Mouse (Mus musculus): Measurements from ENCODE around the gene Ppp4c.
A peak's percentile ranks its signal among the peaks of the same experiment; 100 is the strongest.

Ppp4c gene

DNA sequence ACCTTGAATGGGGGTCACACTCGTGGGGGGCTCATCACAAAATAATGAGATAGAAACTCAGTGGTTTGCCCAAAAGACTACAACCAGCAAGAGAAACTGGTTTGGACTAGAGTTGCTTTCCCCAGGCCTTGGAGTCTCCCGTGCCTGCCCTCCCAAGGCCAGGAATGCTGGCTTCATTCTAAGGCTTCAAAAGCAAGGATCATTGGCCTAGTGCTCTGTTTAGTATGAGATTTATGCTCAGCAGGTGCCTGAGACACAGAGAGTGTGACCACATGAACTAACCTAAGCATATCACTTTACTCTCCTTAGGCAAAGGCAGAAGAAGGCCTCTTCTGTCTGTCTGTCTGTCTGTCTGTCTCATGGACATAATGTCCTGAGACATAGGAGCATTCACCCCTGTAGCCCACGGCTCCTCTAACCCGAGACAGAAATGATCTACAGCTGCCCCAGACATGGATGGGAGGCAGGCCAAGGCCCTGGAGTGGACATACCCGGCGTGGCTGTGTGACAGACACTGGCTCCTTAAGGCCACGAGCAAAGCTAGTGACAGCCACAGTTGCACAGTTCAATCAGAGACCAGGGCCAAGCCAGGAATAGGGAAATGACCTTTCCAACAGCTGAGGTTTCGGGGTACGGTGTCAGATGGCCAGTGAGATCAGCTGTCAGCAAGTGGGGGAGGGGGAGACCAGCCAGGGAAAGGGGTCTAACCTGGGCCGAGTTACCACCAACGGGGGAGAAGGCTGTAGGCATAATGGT is 10.0 kb upstream of the Ppp4c start:
- DNase-seq (ENCODE audit: low read depth, low spot score) = no peak

- no peak for DNase-seq (ENCODE audit: low read depth, low spot score)
Observed at GRCm38 (mm10) chr7:126801057-126801422, 8.7 kb upstream of the Ppp4c start.

DNA sequence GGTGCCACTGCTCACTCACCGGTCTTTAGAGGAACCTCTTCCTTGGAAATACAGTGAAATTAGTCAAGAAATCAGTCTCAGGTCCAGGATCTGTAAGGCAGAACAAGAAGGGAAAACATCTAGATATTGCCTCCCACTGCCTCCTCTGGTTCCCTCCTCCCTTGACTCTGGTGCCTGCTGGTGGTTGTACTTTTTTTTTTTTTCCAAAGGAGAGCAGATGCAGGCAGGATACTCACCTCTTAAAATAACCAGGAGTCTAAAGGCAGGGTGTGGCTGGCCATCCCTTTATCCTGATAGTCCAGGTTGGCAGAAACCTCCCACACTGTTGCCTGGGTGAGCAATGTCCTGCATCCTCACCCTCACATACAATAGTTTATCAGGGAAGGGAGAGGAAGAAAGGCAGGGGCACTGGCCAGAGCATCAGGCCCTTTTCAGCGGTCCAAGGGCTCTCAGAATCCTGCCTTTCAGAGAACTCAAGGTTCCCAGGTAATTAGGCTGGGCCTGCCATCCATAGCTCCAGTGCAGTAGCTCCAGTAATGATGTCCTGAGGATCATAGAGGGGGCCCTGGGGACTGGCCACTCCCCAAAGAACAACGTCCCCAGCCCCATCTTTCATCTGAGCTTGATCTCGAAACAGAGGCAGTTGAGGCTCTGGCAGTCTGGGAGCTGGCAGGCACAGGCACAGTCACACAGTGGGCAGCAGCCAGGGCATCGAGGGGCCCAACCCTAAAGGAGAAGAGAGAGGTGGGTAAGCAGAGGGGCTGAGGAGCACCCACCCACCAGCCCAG is 8.2 kb upstream of the Ppp4c start:
- no peak for DNase-seq (ENCODE audit: low read depth, low spot score)

GRCm38 (mm10) chr7:126799468-126800268 is 7.4 kb upstream of the Ppp4c start:
- DNase-seq (ENCODE audit: low read depth, low spot score) = no peak

GRCm38 (mm10) chr7:126799050-126799467 is 6.8 kb upstream of the Ppp4c start:
- DNase-seq (ENCODE audit: low read depth, low spot score) = peak; percentile 97

DNA sequence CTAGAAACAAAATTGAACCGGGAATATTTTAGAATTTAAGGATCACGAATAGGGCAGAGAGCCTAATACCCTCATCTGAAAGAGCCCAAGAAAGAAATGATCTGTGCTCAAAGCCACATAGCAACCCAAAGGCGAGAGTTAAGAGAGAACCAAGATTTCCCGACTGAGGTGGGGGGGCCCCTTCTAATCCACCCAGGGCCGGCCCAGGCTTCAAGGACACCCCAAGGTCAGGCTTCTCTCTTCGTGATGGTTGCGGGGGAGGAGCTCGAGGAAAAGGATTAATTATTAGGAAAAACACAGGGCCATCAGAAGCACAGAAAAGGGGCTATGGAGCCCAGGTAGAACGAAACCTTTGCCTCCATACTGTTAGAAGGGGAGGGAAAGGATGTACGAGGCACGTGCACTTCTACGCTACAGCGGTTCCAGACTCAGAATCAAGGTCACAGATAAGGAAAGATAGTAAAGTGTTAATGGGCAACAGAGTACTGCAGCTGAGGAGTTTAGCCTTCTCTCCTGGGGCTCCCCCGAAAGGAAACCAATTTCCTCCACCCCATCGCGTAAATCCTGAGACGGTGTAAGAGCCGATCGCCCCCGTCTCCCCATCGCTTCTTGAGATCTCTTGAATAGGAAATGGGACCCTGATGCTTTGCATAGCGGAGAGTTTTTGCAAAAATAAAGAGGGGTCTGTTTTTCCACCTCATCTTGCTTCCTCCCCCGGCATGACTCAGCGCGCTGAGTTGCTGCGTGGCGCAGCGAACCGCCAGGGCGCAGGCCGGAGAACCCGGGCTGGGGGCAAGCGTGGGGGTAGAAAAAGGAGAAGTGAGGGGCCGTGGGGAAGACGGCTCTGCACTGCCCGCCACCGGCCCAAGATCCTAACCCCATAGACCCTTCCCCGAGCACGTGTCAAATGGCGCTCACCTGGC is 6.1 kb upstream of the Ppp4c start:
- DNase-seq (ENCODE audit: low read depth, low spot score) = peak; percentile 67

DNA sequence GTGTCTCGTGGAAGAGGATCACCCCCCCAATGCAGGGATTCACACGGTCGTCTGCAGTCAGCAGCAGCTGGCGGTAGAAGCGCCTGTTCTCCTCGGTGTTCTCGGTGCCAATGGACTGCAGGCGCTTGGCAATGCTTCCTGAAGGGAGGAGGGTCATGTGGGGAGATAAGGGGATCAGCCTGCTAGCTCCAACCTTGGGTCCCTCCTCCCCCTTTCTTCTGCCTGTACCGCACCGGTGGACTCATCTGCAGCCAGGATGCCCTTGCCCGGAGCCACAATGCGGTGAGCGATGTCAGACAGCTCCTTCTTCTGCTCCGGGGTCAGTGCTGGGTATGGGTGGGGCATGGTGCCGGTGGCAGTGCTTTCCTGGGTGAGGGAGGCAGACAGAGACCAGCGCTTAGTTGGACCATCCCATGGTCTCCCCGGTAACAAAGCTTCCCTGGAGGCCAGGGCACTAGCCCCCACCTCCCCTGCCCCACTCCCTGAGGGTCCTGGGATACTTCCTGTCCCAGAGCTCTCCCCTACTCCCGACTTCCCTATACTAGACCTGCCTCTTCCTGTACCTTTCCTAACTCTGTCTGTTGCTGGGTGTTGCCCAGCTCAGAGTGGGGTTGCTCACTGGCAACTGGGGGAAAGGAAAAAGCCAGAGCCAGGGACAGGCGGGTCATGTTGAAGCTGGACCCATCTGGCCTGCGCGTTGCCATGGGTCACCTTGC is 5.3 kb upstream of the Ppp4c start, which contains the start of gene Fam57b:
TSS of gene Fam57b (plus strand) at position 258 of the 716 bp plus-strand sequence.
- DNase-seq (ENCODE audit: low read depth, low spot score) = no peak

- DNase-seq (ENCODE audit: low read depth, low spot score) = peak; percentile 53
Observed at GRCm38 (mm10) chr7:126796350-126796932, 4.1 kb upstream of the Ppp4c start.

- no peak for DNase-seq (ENCODE audit: low read depth, low spot score)
Observed at GRCm38 (mm10) chr7:126795387-126796317, 3.4 kb upstream of the Ppp4c start.

- peak; percentile 62 for DNase-seq (ENCODE audit: low read depth, low spot score)
Observed at GRCm38 (mm10) chr7:126794271-126794605, 1.9 kb upstream of the Ppp4c start.

DNA sequence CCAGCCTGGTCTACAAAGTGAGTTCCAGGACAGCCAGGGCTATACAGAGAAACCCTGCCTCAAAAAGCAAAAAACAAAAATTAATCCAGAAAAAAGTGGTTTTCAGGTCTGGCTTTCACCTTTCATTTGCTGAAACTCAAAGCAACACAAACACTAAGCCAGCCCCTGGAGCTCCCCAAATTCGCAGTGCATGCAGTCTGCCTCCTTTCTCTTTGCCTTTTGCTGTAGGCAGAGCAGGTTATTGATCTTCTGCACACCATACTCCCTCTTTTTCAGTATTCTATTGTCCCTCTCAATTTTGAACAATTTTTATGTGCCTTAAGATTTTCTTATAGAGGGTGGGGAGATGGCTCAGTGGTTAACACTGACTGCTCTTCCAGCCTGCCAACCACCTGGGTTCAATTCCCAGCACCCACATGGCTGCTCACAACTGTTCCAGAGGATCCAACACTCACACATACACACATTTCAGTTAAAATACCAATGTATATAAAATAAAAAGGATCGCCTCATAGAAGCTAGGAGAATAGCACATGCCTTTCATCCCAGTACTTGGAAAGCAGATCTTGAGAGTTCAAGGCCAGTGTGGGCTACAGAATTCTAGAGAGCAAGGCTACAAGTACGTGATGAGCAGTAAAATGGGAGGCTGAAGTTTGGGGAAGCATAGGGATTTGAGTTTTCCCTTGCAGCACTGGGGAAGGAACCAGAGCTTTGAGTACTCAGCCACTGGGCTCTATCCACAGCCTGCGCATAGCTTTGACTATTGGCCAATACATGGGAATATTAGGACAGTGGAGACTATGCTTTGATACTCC is 1.4 kb upstream of the Ppp4c start:
- DNase-seq (ENCODE audit: low read depth, low spot score) = no peak

DNA sequence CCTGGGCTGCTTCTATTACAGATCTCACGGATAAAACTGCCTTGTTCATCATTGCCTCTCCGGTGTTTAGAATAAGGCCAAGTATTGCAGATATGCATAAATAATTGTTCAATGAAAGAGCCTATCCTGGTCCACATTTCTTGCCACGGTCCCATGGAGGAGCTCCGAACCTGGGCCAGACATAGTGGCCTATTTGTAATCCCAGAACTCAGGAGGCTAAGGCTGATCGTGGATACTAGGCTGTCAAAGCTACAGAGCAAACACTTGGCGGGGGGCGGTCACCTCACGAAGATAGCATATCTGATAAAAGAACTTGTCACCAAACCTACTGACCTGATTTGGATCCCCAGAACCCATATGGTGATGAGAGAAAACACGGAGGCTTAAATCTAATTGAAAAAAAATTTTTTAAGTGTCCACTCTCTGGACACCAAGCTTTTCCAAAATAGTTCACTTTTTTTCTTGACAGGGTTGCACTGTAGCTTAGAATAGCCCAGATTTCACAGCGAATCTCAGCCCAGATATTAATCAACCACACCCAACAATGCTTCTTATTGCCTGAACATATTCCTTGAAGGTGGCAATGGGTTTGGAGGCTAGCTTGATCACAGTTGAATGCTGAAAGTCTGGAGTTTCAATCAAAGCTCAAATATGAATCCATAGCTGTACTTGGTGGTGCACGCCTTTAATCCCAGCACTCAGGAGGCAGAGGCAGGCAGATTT is 586 bp upstream of the Ppp4c start:
- DNase-seq (ENCODE audit: low read depth, low spot score) = no peak

DNA sequence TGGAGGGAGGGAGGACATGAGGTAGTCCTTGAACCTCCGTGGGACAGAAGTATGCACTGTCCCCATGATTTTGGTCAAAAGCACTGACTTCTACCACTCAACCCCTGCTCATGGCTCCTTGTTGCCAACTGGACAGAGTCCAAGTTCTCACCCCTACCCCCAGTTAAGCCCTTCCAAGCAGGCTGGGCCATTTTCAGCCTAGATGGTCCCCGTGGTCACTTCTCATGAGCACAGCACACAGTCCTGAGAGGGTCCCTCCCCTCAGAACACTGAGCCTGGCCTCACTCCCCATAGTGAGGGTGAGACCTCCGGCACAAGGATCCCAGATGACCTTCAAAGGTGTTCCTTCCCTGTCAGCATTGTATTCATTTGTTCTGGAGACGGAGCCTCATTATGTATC is 3.2 kb downstream of the Ppp4c start:
- no peak for DNase-seq (ENCODE audit: low read depth, low spot score)

GRCm38 (mm10) chr7:126786142-126786541 is 6.2 kb downstream of the Ppp4c start:
- no peak for DNase-seq (ENCODE audit: low read depth, low spot score)

- DNase-seq (ENCODE audit: low read depth, low spot score) = no peak
Observed at GRCm38 (mm10) chr7:126785056-126785455, 7.2 kb downstream of the Ppp4c start.

DNA sequence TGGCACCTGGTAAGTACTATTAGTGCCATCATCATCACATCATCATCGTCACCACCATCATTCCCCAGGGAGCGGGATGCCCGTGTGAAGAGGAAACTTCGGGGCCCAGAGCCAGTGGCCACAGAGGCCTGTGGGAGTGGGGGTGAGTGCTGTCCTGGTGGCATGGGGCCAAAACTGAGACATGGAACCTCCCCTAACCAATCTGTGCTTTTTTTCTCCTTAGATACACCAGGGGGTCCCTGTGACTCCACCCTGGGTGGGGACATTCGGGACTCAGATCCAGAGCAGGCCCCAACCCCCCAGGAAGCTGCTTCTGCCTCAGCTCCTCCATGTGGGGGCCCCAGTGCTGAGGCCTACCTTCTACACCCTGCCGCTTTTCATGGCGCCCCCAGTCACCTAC is 7.8 kb downstream of the Ppp4c start:
- DNase-seq (ENCODE audit: low read depth, low spot score) = no peak

DNA sequence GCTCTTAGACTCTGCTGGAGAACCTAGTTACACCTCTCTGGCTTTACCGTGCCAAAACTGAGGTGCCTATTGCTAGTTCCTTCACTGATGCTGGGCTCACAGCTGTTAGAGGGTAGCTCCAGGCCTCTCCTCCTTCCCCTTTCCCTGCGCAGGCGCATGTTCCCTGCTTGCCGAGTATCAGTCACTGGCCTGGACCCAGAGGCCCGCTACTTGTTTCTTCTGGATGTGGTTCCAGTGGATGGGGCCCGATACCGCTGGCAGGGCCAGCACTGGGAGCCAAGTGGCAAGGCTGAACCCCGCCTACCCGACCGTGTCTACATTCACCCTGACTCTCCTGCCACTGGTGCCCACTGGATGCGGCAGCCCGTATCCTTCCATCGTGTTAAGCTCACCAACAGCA is 9.6 kb downstream of the Ppp4c start:
- DNase-seq (ENCODE audit: low read depth, low spot score) = no peak

Data from CD4-positive, CD25-positive, alpha-beta regulatory T cell, adult 2 months (primary cell).